Mouse (Mus musculus) MEL (cell line): ENCODE measurements around the gene Sh2b1. TPM values are rescaled to one million over a fixed set of nuclear protein-coding genes. Genes with fewer than 3 reads are reported as not detected.

ENCODE experiments used
- DNase-seq: peaks from one replicate; pipeline ENCODE4 v3.0.0; 2011; ENCODE audit warnings: low read depth, low spot score
- H3K27ac ChIP-seq: 2 replicates; pipeline ENCODE4 v1.5.1; 2012; ENCODE audit warnings: low read depth, mild to moderate bottlenecking, control low read depth, low read length, moderate library complexity; ENCODE audit not compliant: control insufficient read depth
- H3K27me3 ChIP-seq, 2 experiments: fragments of 150-350 bp in 1 of 2; sonication (generic) in 1 of 2; 2 replicates each; pipeline ENCODE4 v1.6.1; 2012; ENCODE audit warnings: low read length in 2 of 2, mild to moderate bottlenecking in 2 of 2, improper control_type of control experiment in 1 of 2, moderate library complexity in 1 of 2; ENCODE audit not compliant: insufficient read depth in 2 of 2, control insufficient read depth in 1 of 2
- H3K36me3 ChIP-seq, 2 experiments: 2 replicates each; pipeline ENCODE4 v1.6.1; 2012 to 2014; ENCODE audit warnings: low read length in 2 of 2, improper control_type of control experiment in 1 of 2, inconsistent platforms in 1 of 2, mild to moderate bottlenecking in 1 of 2; ENCODE audit not compliant: insufficient read depth in 2 of 2, control insufficient read depth in 1 of 2
- H3K4me1 ChIP-seq, 2 experiments: fragments of 150-350 bp in 1 of 2; sonication (generic) in 1 of 2; 2 replicates each; pipeline ENCODE4 v1.6.1; 2012; ENCODE audit warnings: low read length in 2 of 2, improper control_type of control experiment in 1 of 2, mild to moderate bottlenecking in 1 of 2; ENCODE audit not compliant: insufficient read depth in 2 of 2, control insufficient read depth in 1 of 2
- H3K4me3 ChIP-seq, 2 experiments: fragments of 150-350 bp in 1 of 2; sonication (generic) in 1 of 2; 2 replicates each; pipeline ENCODE4 v1.5.1; 2012; ENCODE audit warnings: low read depth in 2 of 2, low read length in 2 of 2, mild to moderate bottlenecking in 2 of 2, moderate library complexity in 2 of 2, control low read depth in 1 of 2, improper control_type of control experiment in 1 of 2; ENCODE audit not compliant: control insufficient read depth in 1 of 2, insufficient read depth in 1 of 2
- H3K79me2 ChIP-seq: 2 replicates; pipeline ENCODE4 v1.6.1; 2012; ENCODE audit warnings: mild to moderate bottlenecking, low read length, moderate library complexity; ENCODE audit not compliant: control insufficient read depth, poor library complexity, insufficient read depth
- H3K9ac ChIP-seq: 2 replicates; pipeline ENCODE4 v1.6.1; 2012; ENCODE audit warnings: low read depth, mild to moderate bottlenecking, control low read depth, low read length, moderate library complexity; ENCODE audit not compliant: control insufficient read depth, poor library complexity, severe bottlenecking
- H3K9me3 ChIP-seq: fragments of 150-350 bp; sonication (generic); replicated peaks from 2 replicates; pipeline ENCODE4 v1.6.1; 2012; ENCODE audit warnings: mild to moderate bottlenecking, low read length, improper control_type of control experiment, moderate library complexity; ENCODE audit not compliant: insufficient read depth
- E2F4 ChIP-seq: IDR thresholded peaks from 2 replicates; pipeline ENCODE4 v1.6.1; 2011; ENCODE audit warnings: low read depth, low read length, improper control_type of control experiment, borderline replicate concordance
- ELF1 ChIP-seq: IDR thresholded peaks from 2 replicates; pipeline ENCODE4 v1.6.1; 2014; ENCODE audit warnings: low read depth, mild to moderate bottlenecking, inconsistent platforms, low read length, improper control_type of control experiment, moderate library complexity
- ETS1 ChIP-seq: IDR thresholded peaks from 2 replicates; pipeline ENCODE4 v1.6.1; 2012; ENCODE audit warnings: low read depth, mild to moderate bottlenecking, inconsistent platforms, low read length, improper control_type of control experiment, moderate library complexity
- GABPA ChIP-seq: IDR thresholded peaks from 2 replicates; pipeline ENCODE4 v1.6.1; 2012; ENCODE audit warnings: low read depth, mild to moderate bottlenecking, inconsistent platforms, low read length, improper control_type of control experiment, moderate library complexity
- HCFC1 ChIP-seq: IDR thresholded peaks from 2 replicates; pipeline ENCODE4 v1.6.1; 2012; ENCODE audit warnings: low read depth, mild to moderate bottlenecking, inconsistent platforms, low read length, improper control_type of control experiment, moderate library complexity
- KAT2A ChIP-seq: conservative IDR thresholded peaks from 2 replicates; pipeline ENCODE4 v1.6.1; 2012; ENCODE audit warnings: low read depth, low read length, improper control_type of control experiment, inconsistent platforms
- MAFK ChIP-seq: IDR thresholded peaks from 2 replicates; pipeline ENCODE4 v1.6.1; 2011; ENCODE audit warnings: low read depth, mild to moderate bottlenecking, low read length, improper control_type of control experiment, borderline replicate concordance
- MAX ChIP-seq: IDR thresholded peaks from 2 replicates; pipeline ENCODE4 v1.6.1; 2011; ENCODE audit warnings: low read length, improper control_type of control experiment
- MAZ ChIP-seq: IDR thresholded peaks from 2 replicates; pipeline ENCODE4 v1.6.1; 2012; ENCODE audit warnings: low read depth, mild to moderate bottlenecking, inconsistent platforms, low read length, improper control_type of control experiment
- MEF2A ChIP-seq: IDR thresholded peaks from 2 replicates; pipeline ENCODE4 v1.6.1; 2014; ENCODE audit warnings: low read depth, mild to moderate bottlenecking, inconsistent platforms, low read length, improper control_type of control experiment; ENCODE audit not compliant: poor library complexity, insufficient replicate concordance, severe bottlenecking; ENCODE audit errors: extremely low read depth
- MYB ChIP-seq: IDR thresholded peaks from 2 replicates; pipeline ENCODE4 v1.6.1; 2011; ENCODE audit warnings: mild to moderate bottlenecking, low read depth, low read length, improper control_type of control experiment
- MYC ChIP-seq: IDR thresholded peaks from 2 replicates; pipeline ENCODE4 v1.6.1; 2011; ENCODE audit warnings: low read depth, mild to moderate bottlenecking, low read length, improper control_type of control experiment, moderate library complexity
- POLR2A ChIP-seq, 2 experiments: IDR thresholded peaks; 2 replicates each; pipeline ENCODE4 v1.6.1; 2011 to 2012; ENCODE audit warnings: low read length in 2 of 2, mild to moderate bottlenecking in 2 of 2, control low read depth in 1 of 2, improper control_type of control experiment in 1 of 2, low read depth in 1 of 2, moderate library complexity in 1 of 2; ENCODE audit not compliant: control insufficient read depth in 1 of 2, insufficient read depth in 1 of 2, poor library complexity in 1 of 2
- RAD21 ChIP-seq: IDR thresholded peaks from 2 replicates; pipeline ENCODE4 v1.6.1; 2011; ENCODE audit warnings: mild to moderate bottlenecking, low read depth, low read length, improper control_type of control experiment
- TAL1 ChIP-seq: IDR thresholded peaks from 2 replicates; pipeline ENCODE4 v1.6.1; 2012; ENCODE audit warnings: mild to moderate bottlenecking, inconsistent platforms, low read length, moderate library complexity, mixed read lengths
- TCF12 ChIP-seq: IDR thresholded peaks from 2 replicates; pipeline ENCODE4 v1.6.1; 2014; ENCODE audit warnings: low read depth, mild to moderate bottlenecking, inconsistent platforms, low read length, improper control_type of control experiment, moderate library complexity
- USF2 ChIP-seq, 2 experiments: IDR thresholded peaks; 2 replicates each; pipeline ENCODE4 v1.6.1; 2011 to 2012; ENCODE audit warnings: improper control_type of control experiment in 2 of 2, low read length in 2 of 2, borderline replicate concordance in 1 of 2, inconsistent platforms in 1 of 2, low read depth in 1 of 2, mild to moderate bottlenecking in 1 of 2; ENCODE audit not compliant: insufficient read depth in 1 of 2
- ZNF384 ChIP-seq: IDR thresholded peaks from 2 replicates; pipeline ENCODE4 v1.6.1; 2012; ENCODE audit warnings: low read depth, mild to moderate bottlenecking, inconsistent platforms, low read length, improper control_type of control experiment
- polyA plus RNA-seq, 2 experiments: library from polyadenylated mRNA; stranded (reverse) in 1 of 2; unstranded in 1 of 2; fragments of >175 nt in 1 of 2; fragments of >200 nt in 1 of 2; gene quantifications; 2 replicates each; pipeline versions ENCODE4 v1.2.1 to v1.2.4; 2012; ENCODE audit warnings: low replicate concordance in 2 of 2, low read depth in 1 of 2; ENCODE audit not compliant: insufficient read length in 2 of 2, insufficient read depth in 1 of 2, missing spikeins in 1 of 2
- total RNA-seq: library from RNA; depleted of rRNA; stranded (reverse); fragments of 300-350 nt; gene quantifications from 2 replicates; pipeline ENCODE4 v1.2.3, GENCODE M21; 2012

Gene Sh2b1
- total and polyA plus RNA-seq, 3 experiments = 13.1 to 48.9 TPM; not detected in 1

DNA sequence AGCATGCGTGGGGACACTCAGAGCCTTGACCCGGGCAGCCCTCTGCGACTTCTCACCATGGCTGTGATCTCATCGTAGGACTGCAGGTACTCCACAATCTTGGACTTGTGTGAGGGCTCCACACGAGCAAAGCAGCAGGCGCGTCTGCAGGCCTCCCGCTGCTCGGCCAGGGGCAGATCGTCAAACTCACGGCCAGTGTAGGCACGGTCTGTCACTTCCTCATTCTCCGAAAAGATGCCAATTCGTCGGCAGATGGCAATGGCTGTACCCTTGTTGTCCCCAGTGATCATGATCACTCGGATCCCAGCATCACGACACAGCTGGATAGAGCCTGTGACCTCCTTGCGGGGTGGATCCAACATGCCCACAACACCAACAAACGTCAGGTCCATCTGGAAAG is 26.7 kb downstream of the Sh2b1 start:
- Histone ChIP-seq H3K36me3 (no peaks in the 10 kb centered on the region), H3K4me3 (no peak overlapping the region), H3K27ac (no peak overlapping the region), H3K9me3 (no peaks in the 10 kb centered on the region), H3K27me3 (no peaks in the 10 kb centered on the region), H3K9ac (no peak overlapping the region), H3K4me1 (no peaks in the 10 kb centered on the region; a peak in 1 of 4 replicates), H3K79me2 (no peaks in the 10 kb centered on the region)
- no peak for DNase-seq
- TF ChIP-seq MEF2A (no peak), MYC (no peak), MAZ (no peak), KAT2A (no peak), MAFK (no peak), USF2 (IDR thresholded peaks at IDR 0.05; ENCODE audit: borderline replicate concordance in 1 of 2, insufficient read depth in 1 of 2, low read depth in 1 of 2, low read length in 2 of 2) (no peak), HCFC1 (no peak), MAX (no peak), POLR2A (IDR thresholded peaks at IDR 0.05; ENCODE audit: control insufficient read depth in 1 of 2, insufficient read depth in 1 of 2, low read depth in 1 of 2, low read length in 2 of 2, poor library complexity in 1 of 2) (no peak), GABPA (no peak)

DNA sequence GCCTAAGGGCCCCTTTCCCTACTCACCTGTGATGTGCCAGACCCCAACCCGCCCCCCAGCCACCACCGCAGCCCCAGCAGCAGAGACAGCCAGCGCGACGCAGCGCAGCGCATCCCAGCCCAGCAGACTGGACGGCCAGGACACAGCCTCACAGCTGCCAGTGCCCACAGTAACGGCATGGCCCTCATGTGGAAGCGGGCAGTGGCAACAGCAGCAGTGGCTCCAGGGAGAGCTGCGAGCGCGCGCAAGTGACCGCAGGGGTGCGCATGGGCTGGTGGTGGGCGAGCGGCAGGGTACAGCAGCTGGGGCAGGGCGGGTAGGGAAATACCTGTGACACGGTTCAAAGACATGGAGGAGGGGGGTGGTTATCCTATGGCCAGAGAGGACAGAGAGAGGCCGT is 29.0 kb downstream of the Sh2b1 start:
- Histone ChIP-seq H3K4me3 (no peak overlapping the region), H3K36me3 (no peaks in the 10 kb centered on the region), H3K9me3 (no peaks in the 10 kb centered on the region), H3K79me2 (no peaks in the 10 kb centered on the region), H3K27ac (no peak overlapping the region), H3K4me1 (no peaks in the 10 kb centered on the region; a peak in 1 of 4 replicates), H3K9ac (no peak overlapping the region), H3K27me3 (no peaks in the 10 kb centered on the region)
- no peak for DNase-seq
- no peak for TF ChIP-seq TAL1
- no peak for TF ChIP-seq MAX
- TF ChIP-seq ELF1 = no peak
- no peak for TF ChIP-seq E2F4
- TF ChIP-seq MYB = no peak
- TF ChIP-seq HCFC1 = no peak
- no peak for TF ChIP-seq TCF12
- no peak for TF ChIP-seq RAD21
- no peak for TF ChIP-seq ETS1
- no peak for TF ChIP-seq ZNF384
- TF ChIP-seq MYC = no peak
